Mouse (Mus musculus) ES-Bruce4 (cell line): ENCODE data around the gene Degs2. TPM values are rescaled to one million over a fixed set of nuclear protein-coding genes. Genes with fewer than 3 reads are reported as not detected.
A peak's percentile ranks its signal among the peaks of the same experiment; 100 is the strongest.

ENCODE experiments used
- H3K27ac ChIP-seq: 2 replicates; pipeline ENCODE4 v1.5.1; 2012; ENCODE audit warnings: low read length, inconsistent platforms; ENCODE audit not compliant: insufficient read depth
- H3K27me3 ChIP-seq: 2 replicates; pipeline ENCODE4 v1.6.1; 2012; ENCODE audit warnings: mild to moderate bottlenecking, low read length, inconsistent platforms; ENCODE audit not compliant: control insufficient read depth, poor library complexity, insufficient read depth, severe bottlenecking
- H3K36me3 ChIP-seq: 2 replicates; pipeline ENCODE4 v1.6.1; 2012; ENCODE audit warnings: inconsistent platforms, mild to moderate bottlenecking, low read length, moderate library complexity; ENCODE audit not compliant: control insufficient read depth, poor library complexity, insufficient read depth, severe bottlenecking
- H3K4me1 ChIP-seq: one replicate; pipeline ENCODE4 v1.8.1; 2011; ENCODE audit warnings: low read length; ENCODE audit not compliant: control insufficient read depth, insufficient read depth
- H3K4me3 ChIP-seq: 2 replicates; pipeline ENCODE4 v1.5.1; 2011; ENCODE audit warnings: low read depth, mild to moderate bottlenecking, low read length
- H3K9ac ChIP-seq: 2 replicates; pipeline ENCODE4 v1.6.1; 2012; ENCODE audit warnings: low read depth, mild to moderate bottlenecking, inconsistent platforms; ENCODE audit not compliant: poor library complexity, severe bottlenecking
- H3K9me3 ChIP-seq: replicated peaks from 2 replicates; pipeline ENCODE4 v1.6.1; 2012; ENCODE audit warnings: mild to moderate bottlenecking, low read length, inconsistent platforms; ENCODE audit not compliant: control insufficient read depth, poor library complexity, insufficient read depth, severe bottlenecking
- CTCF ChIP-seq: IDR thresholded peaks from one replicate; pipeline ENCODE4 v1.8.1; 2011; ENCODE audit warnings: low read depth, low read length
- EP300 ChIP-seq: IDR thresholded peaks from 2 replicates; pipeline ENCODE4 v1.6.1; 2011; ENCODE audit warnings: low read depth, low read length; ENCODE audit not compliant: insufficient read depth
- POLR2A ChIP-seq: IDR thresholded peaks from one replicate; pipeline ENCODE4 v1.8.1; 2011; ENCODE audit warnings: low read length; ENCODE audit not compliant: insufficient read depth
- polyA plus RNA-seq: library from polyadenylated mRNA; stranded (reverse); fragments of >200 nt; gene quantifications from 2 replicates; pipeline ENCODE4 v1.2.4, GENCODE M21; 2011; ENCODE audit warnings: low read depth; ENCODE audit not compliant: missing spikeins, insufficient read depth, insufficient read length

Gene Degs2
- polyA plus RNA-seq = not detected in 2 replicates

- no peak for TF ChIP-seq POLR2A
- peak; percentile 20 for TF ChIP-seq CTCF
- Histone ChIP-seq H3K4me1 (no peaks in the 10 kb centered on the region), H3K27ac (no peak within 1 kb of the TSS), H3K36me3 (no peaks in the 10 kb centered on the region), H3K27me3 (peaks cover 4% of the 10 kb centered on the region; the same call in 1 of the 2 replicates), H3K4me3 (peak within 1 kb of the TSS; percentile 68), H3K9ac (0 out of 2 replicates have a peak within 1 kb of the TSS, but pooled peaks have one; percentile 10), H3K9me3 (no peaks in the 10 kb centered on the region)
Observed at GRCm38 (mm10) chr12:108702185-108702584, at the start of gene Degs2. Gene Degs2, minus strand, starts transcription at chr12:108702315.

- H3K9ac ChIP-seq = no peak overlapping the region
- TF ChIP-seq CTCF (no peak), EP300 (no peak), POLR2A (no peak)
- peaks cover 5% of the 10 kb centered on the region; the same call in 1 of the 2 replicates for H3K9me3 ChIP-seq
- no peak overlapping the region for H3K4me3 ChIP-seq
- no peaks in the 10 kb centered on the region for H3K27me3 ChIP-seq
- H3K36me3 ChIP-seq = no peaks in the 10 kb centered on the region
- H3K27ac ChIP-seq = no peak overlapping the region
- H3K4me1 ChIP-seq = no peaks in the 10 kb centered on the region
Observed at GRCm38 (mm10) chr12:108751790-108752189, 49.7 kb upstream of the Degs2 start.

- no peaks in the 10 kb centered on the region for H3K4me1 ChIP-seq
- H3K9me3 ChIP-seq = peaks cover 5% of the 10 kb centered on the region; the same call in 1 of the 2 replicates
- H3K27ac ChIP-seq = no peak overlapping the region
- H3K9ac ChIP-seq = no peak overlapping the region
- no peak overlapping the region for H3K4me3 ChIP-seq
- no peaks in the 10 kb centered on the region for H3K36me3 ChIP-seq
- TF ChIP-seq EP300 (no peak), POLR2A (no peak), CTCF (no peak)
- H3K27me3 ChIP-seq = no peaks in the 10 kb centered on the region
Observed at GRCm38 (mm10) chr12:108750226-108750625, 48.1 kb upstream of the Degs2 start.

GRCm38 (mm10) chr12:108749454-108749853 lies 47.3 kb upstream of the Degs2 start:
- TF ChIP-seq POLR2A = no peak
- TF ChIP-seq CTCF = no peak
- no peak overlapping the region for H3K4me3 ChIP-seq
- no peak overlapping the region for H3K27ac ChIP-seq
- H3K4me1 ChIP-seq = no peaks in the 10 kb centered on the region
- no peaks in the 10 kb centered on the region for H3K27me3 ChIP-seq
- peaks cover 5% of the 10 kb centered on the region; the same call in 1 of the 2 replicates for H3K9me3 ChIP-seq
- no peaks in the 10 kb centered on the region for H3K36me3 ChIP-seq
- H3K9ac ChIP-seq = no peak overlapping the region

GRCm38 (mm10) chr12:108749019-108749418 lies 46.9 kb upstream of the Degs2 start:
- H3K9ac ChIP-seq = no peak overlapping the region
- TF ChIP-seq EP300 (no peak), CTCF (no peak), POLR2A (no peak)
- H3K4me1 ChIP-seq = no peaks in the 10 kb centered on the region
- H3K27ac ChIP-seq = no peak overlapping the region
- H3K4me3 ChIP-seq = no peak overlapping the region
- no peaks in the 10 kb centered on the region for H3K27me3 ChIP-seq
- H3K36me3 ChIP-seq = no peaks in the 10 kb centered on the region
- H3K9me3 ChIP-seq = peaks cover 5% of the 10 kb centered on the region; the same call in 1 of the 2 replicates

GRCm38 (mm10) chr12:108745990-108746389 lies 43.9 kb upstream of the Degs2 start:
- H3K36me3 ChIP-seq = no peaks in the 10 kb centered on the region
- no peaks in the 10 kb centered on the region for H3K27me3 ChIP-seq
- H3K9ac ChIP-seq = no peak overlapping the region
- peaks cover 5% of the 10 kb centered on the region; the same call in 1 of the 2 replicates for H3K9me3 ChIP-seq
- TF ChIP-seq POLR2A (no peak), CTCF (no peak), EP300 (no peak)
- no peak overlapping the region for H3K4me3 ChIP-seq
- no peak overlapping the region for H3K27ac ChIP-seq
- H3K4me1 ChIP-seq = no peaks in the 10 kb centered on the region
